Mouse (Mus musculus) left cerebral cortex, adult 18-20 months (tissue): Measurements from ENCODE around the gene Cd200r1. TPM values are rescaled to one million over a fixed set of nuclear protein-coding genes. Genes with fewer than 3 reads are reported as not detected.

Experiments
- total RNA-seq, 2 experiments: library from RNA; stranded (reverse); gene quantifications; 2 replicates each; pipeline ENCODE4 v1.2.3; 2021

The Cd200r1 gene
- total RNA-seq, 2 experiments from 2014 or later, result 0.44 to 1.1 TPM

Other genes starting within 250 kb of the Cd200r1 start
- gene Boc, start 206.8 kb upstream of the Cd200r1 start, total RNA-seq, result 10 to 100 TPM; 19.5 to 23.5 TPM
- 1 to 10 TPM; 5.8 to 7.0 TPM for gene Nepro, start 41.4 kb upstream of the Cd200r1 start, total RNA-seq
- gene Gtpbp8, start 19.4 kb upstream of the Cd200r1 start, total RNA-seq, result 10 to 100 TPM; 22.7 to 24.9 TPM
- under 1 TPM in 1 of 2 experiments, not detected in 1; 0.28 TPM for gene Cd200r4, start 46.0 kb downstream of the Cd200r1 start, total RNA-seq
- not detected for gene Cd200r2, start 101.4 kb downstream of the Cd200r1 start, total RNA-seq
- gene Cd200r3, start 177.9 kb downstream of the Cd200r1 start, total RNA-seq, result not detected